Mouse (Mus musculus): ENCODE measurements around the gene Aqp3. TPM values are rescaled to one million over a fixed set of nuclear protein-coding genes. Genes with fewer than 3 reads are reported as not detected.

Aqp3 gene
- 0.31 TPM in 1 of 2 replicates, not detected in the other for polyA plus RNA-seq (2012; rRNA removed)

- DNase-seq (ENCODE audit: low read depth), result no peak
These were observed at the start of gene Aqp3 for GRCm38 (mm10) chr4:41097871-41098576. Gene Aqp3, minus strand, starts transcription at chr4:41098183.

DNA sequence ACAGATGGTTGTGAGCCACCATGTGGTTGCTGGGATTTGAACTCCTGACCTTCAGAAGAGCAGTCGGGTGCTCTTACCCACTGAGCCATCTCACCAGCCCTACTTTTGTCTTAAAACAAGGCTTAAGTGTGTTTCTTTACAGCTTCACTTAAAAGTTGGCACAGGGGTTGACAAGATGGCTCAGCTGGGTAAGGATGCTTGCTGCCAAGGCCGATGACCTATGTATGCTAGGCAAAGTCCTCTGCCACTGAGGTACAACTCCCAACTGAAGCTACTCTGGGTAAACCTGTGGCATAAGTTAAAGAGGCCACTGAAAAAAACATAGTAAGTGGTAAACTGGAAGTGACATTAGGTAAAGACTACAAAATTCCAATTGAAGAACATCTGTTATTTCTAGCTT, 44.6 kb upstream of the Aqp3 start:
- DNase-seq (ENCODE audit: low read depth), result no peak

DNA sequence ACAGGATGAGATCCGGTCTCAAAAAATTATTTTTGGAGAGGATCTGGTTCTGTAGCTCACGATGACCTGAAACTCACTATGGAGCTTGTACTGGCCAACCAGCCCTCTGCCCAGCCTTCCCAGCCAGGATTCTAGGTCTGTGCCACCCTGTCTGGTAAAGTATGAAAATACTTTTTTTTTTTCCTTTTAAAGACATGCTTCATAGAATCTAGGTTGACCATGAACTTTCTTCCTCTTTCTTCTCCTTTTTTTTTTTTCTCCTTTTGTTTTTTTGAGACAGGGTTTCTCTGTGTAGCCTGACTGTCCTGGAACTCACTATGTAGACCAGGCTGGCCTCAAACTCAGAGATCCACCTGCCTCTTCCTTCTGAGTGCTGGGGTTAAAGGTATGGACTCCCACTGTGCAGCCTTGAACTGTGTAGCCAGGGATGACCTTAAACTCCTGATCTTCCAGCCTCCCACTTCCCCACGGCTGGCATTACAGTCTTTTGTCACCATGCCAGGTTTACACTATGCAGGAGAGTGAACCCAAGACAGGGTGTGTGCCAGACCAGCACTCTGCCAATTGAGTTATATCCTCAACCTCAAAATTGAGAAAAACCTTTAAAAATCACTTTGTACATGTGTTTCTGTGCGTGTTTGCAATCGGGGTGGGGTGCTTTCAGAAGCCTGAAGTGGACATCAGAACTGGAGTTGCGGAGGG, 42.3 kb upstream of the Aqp3 start:
- no peak for DNase-seq (ENCODE audit: low read depth)

DNA sequence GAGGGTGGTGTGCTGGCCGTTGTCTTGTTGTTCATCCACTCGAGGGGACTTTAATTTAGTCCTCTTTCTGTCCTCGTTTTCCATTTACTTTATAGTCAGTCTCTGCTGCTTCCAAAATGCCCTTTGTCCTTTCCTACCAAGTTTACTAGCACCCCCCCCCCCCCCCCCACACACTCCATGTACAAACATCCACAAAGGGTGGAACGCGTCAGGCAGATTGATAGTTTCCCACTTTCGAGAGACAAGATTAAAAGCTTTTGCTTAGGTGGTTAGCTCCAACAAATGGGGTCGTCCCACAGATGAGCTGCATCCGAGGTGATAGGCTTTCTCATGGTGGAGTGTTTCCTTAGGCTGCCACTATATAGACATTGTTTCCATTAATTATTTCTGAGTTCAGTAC, 38.8 kb upstream of the Aqp3 start:
- DNase-seq (ENCODE audit: low read depth), result no peak

GRCm38 (mm10) chr4:41136454-41136805, 38.4 kb upstream of the Aqp3 start:
- no peak for DNase-seq (ENCODE audit: low read depth)

DNA sequence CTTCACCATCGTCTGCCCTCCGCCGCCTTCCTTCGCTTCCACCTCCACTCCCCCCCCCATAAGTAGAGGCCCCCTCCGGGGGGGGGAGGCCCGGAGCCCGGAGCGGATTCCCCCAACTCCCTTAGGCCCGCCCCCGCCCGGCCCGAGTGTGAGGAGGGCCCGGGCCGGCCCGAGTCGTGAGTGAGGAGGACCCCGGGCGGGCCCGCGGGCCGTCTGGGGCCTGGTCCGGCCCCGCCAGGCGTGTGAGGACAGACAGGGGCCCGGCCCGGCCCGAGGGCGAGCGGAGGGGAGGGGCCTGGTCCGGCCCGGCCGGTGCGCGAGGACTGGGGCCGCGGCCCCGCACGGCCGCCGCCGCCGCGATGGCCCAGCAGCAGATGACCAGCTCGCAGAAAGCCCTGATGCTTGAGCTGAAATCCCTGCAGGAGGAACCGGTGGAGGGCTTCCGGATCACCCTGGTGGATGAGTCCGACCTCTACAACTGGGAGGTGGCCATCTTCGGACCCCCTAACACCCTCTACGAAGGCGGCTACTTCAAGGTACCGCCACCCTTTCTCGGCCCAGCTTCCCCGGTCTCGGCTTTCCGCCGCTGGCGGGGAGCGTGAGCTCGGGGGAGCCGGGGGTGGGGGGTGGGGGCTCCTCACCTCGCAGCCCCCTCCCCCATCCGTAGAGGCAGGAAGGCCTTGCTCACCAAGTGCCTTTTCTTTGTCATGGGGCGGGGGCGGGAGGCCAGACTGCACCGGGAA, 37.9 kb upstream of the Aqp3 start, which contains the start of gene Ube2r2:
Ube2r2 (plus strand) TSS at position 33 of the 743 bp plus-strand sequence.
- no peak for DNase-seq (ENCODE audit: low read depth)

DNA sequence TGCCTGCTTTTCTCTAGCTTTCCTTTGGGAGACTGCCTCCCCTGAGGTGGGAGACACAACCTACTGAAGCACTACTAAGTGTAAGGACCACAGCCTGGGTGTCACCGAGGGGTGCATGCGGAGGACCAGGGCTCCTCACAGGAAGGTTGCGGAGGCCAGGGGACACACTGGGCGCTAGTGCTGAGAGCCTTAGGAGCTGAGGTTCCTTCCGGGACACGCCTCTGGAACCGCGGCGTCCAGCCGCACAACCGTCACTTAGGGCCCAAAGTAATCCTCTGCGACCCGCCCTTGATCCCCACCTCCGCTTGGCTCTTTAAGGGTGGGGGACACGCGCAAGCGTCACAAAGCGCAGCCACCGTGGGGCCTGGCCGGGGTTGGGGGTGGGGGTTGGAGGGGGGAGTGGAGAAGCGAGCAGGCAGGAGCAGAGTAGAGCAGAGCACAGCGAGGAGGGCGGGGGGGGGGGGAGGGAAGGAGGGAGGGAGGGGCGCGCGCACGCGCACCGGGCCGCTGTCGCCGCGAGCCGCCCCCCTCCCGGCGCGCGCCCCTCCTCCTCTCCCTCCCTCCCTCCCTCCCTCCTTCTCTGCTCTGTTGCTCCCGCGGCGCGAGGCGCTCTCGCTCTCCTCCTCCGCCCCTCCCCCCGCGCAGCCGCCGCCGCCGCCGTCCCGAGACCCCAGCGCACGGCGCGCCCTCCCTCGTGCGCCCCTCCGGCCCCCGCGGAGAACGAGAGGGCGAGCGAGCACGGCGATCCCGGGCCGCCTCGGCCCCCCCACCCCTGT, 37.1 kb upstream of the Aqp3 start:
- no peak for DNase-seq (ENCODE audit: low read depth)

DNA sequence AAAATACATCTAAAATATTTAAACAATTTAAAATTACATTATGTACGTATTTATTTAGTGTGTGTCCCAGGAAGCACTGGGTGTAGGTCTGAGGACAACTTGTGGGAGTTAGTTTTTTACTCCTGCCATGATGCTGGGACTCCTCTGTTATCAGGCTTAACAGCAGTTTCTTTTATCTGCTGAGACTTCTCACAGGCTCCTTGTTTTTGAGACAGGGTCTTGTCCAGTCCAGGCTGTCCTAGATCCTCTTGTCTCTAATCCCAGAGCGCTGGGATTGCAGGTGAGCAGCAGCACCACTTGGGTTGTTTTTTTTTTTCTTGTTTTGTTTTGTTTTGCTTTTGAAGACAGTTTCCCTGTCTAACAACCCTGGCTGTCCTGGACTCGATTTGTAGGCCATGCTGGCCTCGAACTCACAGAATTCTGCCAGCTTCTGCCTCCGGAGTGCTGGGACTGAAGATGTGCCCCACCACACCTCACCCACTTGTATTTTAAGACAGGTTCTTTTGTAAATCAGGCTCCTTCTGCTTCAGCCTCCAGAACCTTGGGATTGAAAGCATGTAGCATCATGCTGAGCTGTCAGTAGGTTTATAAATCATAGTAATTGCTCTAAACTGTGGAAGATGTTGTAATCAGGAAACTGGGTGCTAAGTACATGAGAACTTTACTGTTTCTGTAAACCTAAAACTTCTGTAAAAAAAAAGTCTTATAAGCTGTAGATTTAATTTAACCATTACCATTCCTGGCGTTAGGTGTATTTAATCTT, 35.7 kb upstream of the Aqp3 start:
- peak; percentile 81 for DNase-seq (ENCODE audit: low read depth)

- DNase-seq (ENCODE audit: low read depth), result no peak
These were observed 34.5 kb upstream of the Aqp3 start for GRCm38 (mm10) chr4:41132471-41132870.

GRCm38 (mm10) chr4:41129836-41130235, 31.9 kb upstream of the Aqp3 start:
- DNase-seq (ENCODE audit: low read depth), result no peak

DNA sequence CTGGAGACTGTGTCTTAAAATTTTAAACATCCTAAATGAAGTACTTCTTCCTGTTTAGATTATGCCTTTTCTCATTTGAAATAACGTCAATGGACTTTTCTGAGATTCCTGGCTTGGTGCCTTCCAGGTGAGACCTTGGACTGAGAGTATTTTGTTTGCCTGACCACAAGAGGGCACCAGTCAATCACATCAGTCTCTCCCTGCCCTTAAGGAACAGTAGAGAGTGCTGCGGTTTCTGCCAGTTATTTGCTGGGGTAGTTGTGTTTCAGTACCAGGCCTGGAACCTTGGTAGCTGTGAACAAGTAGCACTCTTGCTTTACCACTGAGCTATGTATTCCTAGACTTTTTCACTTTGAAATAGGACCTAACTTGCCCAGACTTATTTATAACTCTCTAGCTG, 31.4 kb upstream of the Aqp3 start:
- no peak for DNase-seq (ENCODE audit: low read depth)

DNA sequence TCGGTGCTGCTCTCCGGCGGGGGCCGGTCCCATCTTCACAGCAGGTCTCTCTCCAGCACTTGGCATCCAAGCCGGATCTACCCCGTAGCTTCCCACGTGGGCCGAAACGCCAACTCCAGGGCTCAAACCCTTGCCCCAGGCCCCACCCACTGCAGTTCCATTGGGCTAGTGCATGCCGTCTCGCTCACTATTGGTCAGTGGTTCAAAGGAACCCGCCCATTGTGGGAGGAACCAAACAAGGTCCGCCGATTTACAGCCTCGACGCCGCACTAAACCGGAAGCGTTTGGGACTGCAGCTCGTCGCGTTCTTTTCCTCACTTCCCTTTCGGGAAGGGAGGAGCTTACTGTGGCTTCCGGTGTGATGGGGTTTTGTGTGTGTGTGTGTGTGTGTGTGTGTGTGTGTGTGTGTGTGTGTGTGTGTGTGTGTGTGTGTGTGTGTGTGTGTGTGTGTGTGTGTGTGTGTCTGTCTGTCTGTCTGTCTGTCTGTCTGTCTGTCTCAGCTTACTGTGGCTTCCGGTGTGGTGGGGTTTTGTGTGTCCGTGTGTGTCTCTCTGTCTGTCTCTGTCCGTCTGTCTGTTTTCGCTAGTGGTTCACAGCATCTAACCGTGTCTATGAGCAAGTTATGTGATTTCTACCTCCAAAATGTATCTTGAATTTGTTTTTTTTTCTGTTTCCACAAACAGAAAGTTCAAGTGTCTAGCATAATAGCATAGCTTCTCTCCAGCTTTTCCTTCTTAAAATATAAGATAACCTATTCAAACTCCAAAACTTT, 26.4 kb upstream of the Aqp3 start, which contains the start of gene Nol6:
Nol6 (minus strand) TSS at position 276 of the 772 bp plus-strand sequence.
- DNase-seq (ENCODE audit: low read depth), result peak; percentile 98

- no peak for DNase-seq (ENCODE audit: low read depth)
These were observed 20.8 kb upstream of the Aqp3 start for GRCm38 (mm10) chr4:41118706-41119292.

DNA sequence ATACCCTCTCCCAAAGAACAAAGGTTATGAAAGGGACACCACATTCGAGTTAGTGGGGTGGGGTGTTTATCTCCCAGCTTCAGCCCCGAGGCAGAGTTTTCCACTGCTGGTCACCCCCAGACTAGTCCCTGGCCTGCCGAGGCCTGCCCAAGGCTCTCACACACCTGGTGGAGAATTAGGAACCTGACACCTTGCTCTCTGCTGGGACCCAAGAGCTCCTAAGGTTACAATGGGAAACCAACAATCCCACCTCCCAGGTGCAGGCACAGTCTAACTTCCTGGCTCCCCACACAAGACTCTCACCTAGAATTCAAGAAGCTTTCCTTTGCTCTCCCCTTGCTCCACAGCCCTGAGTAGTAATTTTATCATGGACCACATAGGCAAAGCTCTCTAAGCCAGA, 18.8 kb upstream of the Aqp3 start:
- no peak for DNase-seq (ENCODE audit: low read depth)

GRCm38 (mm10) chr4:41115793-41116192, 17.8 kb upstream of the Aqp3 start:
- DNase-seq (ENCODE audit: low read depth), result no peak

DNA sequence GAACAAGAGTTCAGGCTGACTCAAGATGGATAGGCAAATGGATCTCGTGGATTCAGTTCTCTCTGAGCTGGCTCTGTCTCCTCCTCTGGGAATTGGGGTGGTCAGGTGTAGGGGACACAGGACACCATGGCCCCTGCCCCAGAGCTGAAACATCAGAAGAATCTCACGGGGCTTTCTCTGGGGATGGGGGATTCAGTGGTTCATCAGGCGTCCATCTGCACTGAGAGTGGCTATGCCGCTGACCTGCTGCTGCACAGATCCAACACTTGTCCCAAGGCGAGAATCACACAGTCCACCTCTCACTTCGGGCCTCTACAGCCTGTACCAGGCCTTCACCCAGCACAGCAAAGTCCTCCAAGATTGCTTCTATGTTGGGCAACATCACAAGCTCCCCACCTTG, 17.1 kb upstream of the Aqp3 start:
- DNase-seq (ENCODE audit: low read depth), result no peak

DNA sequence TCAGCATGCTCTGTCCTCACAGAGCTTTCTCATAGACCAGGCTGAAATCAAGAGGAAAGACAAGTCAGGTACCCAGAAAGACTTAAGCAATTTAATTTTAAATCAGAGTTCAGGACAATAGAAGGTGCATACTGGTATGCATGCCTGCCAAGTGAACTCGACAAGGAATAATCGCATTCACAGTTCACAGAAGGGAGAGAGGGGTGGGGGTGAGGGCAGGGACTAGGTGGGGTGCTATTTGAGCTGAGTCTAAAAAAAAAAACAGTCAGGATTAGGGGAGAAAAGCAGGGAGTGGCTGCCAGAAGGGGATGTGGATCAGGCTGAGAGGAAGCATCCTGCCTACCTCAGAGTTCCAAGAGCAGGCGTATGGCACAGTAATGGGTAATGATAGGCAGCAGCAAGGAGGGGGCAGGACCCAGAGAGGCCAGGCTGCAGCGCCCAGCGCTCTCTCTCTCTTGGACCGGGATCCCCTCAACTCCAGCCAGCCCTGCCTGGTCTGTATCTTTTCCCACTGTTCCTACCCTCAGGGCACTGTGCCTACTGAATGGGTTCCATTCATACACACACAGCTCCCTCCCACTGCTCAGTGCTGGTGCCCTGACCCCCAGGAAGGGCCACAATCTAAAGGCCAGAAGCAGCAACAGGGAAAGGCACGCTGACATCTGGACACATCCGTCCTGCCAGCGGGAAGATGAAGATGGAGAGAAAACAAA, 16.5 kb upstream of the Aqp3 start:
- no peak for DNase-seq (ENCODE audit: low read depth)

DNA sequence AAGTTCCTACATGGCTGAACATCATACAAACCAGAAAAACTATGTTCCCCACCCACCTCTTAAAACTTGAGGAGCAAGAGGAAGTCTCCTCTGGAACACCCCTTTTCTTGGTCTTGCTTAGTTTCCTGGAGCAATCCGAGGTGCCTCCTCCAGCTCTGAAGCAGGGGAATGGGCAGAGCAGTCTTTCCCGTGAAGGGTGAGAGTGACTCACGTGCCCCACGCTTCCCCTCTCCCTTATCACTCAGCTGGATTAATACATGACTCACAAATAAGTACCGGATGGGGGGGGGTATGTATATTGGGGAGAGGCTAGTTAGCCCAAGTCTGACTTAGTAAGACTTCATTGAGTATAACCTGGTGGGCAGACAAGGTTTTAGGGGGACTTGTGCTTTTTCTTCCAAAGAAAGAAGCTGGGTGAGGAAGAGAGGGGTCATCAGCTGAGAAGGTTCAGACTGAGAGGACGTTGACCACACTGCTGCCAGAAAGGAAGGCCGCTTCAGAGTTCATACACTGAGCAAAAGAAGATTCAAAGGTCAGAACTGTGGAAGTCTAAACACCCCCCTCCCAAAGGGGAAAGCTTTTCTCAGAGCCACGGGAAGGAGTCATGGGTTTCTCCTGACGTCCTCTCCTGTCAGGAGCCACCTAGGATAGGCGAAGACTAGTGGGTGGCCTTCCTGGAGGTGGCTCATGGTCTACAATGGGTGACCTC, 10.9 kb upstream of the Aqp3 start:
- no peak for DNase-seq (ENCODE audit: low read depth)

DNA sequence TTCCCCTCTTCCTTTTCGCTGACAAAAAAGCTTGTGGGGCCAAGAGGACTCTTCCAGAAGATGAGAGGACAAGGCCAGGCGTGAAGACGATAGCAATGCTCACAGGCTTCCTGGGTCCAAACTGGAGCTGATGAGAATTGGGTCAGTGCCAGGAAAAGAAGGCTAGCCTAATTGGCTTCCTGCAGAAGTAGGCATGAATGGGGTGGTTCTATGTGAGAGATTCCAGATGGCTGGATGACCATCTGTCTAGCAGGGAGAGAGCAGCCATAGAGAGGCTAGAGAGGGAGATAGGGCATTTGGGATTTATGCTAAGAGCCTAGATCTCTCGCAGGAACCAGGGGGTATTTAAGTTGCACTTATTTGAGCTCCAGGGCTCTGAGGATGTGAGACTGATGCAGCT, 9.5 kb upstream of the Aqp3 start:
- DNase-seq (ENCODE audit: low read depth), result no peak

All from gonadal fat pad, adult 2 months (tissue).